Mouse (Mus musculus) spleen, adult 12 weeks (tissue): ENCODE measurements around the gene Gabbr2.

Experiments
- DNase-seq: peaks from one replicate; pipeline ENCODE4 v3.0.0; 2022; ENCODE audit warnings: low spot score

Gene Gabbr2

DNA sequence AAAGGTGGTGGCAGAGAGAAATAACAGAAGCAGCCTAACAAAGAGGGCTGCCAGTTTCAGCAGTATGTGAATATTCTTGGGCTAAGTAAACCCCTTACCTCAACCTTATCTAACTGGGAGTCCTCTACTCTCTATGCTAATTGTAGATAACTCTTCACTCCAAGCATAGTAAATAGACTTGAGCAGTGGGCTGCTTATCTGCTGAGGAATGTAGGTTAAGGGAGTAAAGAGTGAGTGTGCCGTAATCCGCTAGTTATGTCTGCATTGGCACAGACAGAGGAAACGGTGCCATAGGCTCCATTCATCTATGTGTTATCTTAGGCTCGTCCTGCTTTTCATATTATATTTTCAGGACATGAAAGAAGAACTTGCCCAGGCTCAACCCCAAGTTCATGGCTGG is 129.0 kb downstream of the Gabbr2 start:
- no peak for DNase-seq

- no peak for DNase-seq
Measured at GRCm38 (mm10) chr4:46860586-46860985, 131.1 kb downstream of the Gabbr2 start.

- no peak for DNase-seq
Measured at GRCm38 (mm10) chr4:46858899-46859298, 132.8 kb downstream of the Gabbr2 start.

- DNase-seq = no peak
Measured at GRCm38 (mm10) chr4:46856145-46856544, 135.5 kb downstream of the Gabbr2 start.

DNA sequence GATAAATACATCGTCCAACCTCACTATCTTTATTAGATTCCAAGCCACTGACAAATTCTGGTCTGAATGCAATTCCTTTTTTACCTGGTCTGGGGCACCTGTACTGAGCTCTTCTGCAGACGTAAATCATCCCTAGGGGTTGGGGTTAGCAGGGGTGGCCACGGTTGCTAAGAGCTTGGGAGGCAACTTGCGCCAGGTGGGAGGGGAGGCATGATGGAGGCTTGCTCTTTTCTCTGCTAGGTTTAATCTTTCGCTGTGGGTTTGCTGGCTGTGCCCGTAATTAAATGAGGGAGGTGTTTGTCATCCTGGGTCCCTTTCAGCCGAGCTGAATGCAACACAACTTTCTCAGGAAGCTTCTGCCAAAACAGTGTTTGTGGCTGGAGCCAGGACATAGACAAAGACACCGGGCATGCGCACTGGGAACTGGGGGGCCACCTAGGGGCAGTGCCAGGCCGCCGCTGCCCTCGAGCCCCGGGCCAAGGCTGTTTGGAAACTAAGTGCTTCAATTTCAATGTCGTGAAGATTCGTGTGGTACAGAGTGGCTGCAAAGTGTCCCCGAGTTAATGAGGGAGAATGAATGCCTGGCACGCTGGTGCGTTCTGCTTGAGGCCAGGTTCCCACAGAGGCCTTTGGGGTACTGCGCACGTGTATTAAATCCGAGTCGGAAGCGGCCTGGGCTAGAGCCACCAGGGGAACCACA is 136.8 kb downstream of the Gabbr2 start:
- no peak for DNase-seq

DNA sequence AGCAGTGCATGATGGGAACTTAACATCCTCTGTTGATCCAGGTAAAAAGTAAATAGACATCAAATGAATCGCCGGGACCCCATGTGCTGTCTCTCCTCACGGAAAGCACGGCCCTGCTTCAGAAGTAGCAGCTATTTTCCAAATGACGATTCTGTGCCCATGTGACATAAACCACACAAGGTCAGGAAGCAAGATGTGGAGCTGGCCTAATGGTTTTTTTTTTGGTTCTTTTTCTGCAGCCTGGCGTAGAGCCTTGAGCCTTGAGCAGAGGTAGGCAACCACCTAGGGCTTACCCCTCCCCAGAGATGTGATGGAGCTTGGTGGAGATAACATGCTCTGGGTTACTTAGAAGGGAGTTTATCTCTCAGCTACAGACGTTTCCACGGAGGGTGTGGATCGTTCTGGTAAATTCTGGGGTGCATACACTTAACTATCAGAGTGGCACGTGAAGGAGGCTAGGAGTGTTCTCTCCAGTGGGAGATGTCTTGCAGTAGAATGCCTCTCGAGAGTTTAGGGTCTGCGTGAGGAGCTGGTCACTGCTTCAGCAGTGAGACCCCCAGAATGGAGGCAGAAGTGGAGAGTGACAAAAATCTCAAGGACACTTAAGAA is 137.7 kb downstream of the Gabbr2 start:
- peak; percentile 58 for DNase-seq

- DNase-seq = no peak
Measured at GRCm38 (mm10) chr4:46847745-46848144, 143.9 kb downstream of the Gabbr2 start.

DNA sequence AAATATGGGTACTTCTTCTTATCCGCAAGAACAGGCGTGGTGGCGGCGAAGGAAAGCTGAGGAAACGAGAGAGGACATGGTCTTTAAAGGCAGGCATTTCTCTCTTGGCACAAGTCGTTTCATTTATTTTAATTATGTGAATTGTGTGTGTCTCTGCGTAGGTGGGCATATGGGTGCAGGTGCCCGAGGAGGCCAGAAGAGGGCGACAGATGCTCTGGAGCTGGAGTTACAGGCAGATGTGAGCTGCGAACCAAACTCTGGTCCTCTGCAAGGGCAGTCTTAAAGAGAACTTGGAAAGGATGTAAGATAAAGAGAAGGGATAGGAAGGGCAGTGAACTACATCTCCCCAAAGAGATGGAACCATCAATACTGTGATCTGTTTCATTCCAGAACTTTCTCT is 145.3 kb downstream of the Gabbr2 start:
- no peak for DNase-seq

GRCm38 (mm10) chr4:46844982-46845643 is 146.6 kb downstream of the Gabbr2 start:
- no peak for DNase-seq

DNA sequence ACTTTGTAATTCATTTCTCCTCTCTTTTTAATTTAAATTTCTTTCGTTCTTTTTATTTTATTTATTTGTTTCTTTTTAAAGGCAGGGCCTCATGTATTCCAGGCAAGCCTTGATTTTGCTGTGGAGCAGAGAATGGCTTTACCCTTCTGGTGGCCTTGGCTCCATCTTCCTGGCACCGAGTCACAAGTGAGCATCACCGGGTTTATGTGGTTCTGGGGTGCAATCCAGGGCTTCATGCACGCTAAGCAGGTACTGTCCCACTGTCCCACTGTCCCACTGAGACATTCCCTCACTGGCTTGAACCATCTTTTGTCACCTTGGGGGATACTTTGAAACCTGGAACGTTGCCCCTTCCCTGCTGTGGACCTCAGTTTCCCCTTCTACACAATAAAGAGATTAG is 147.1 kb downstream of the Gabbr2 start:
- no peak for DNase-seq

DNA sequence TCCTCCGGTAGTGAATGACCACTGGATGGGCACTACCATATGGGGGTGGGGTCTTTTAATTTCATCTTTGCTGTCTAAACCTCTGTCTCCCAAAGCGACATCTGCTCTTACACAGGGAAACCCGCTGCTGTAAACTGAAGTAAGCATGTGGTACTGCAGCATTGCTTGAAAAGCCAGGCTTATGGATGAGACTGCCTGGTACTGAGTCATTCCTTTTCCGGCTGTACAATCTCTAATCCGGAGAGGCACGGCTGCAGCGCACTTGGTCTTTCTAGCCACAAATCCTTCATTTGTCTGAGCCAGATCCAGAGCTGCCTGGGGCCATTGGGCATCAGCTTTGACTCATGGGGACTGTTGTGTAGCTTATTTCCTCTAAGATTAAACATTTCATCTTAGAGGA is 149.1 kb downstream of the Gabbr2 start:
- no peak for DNase-seq

GRCm38 (mm10) chr4:46840146-46840545 is 151.5 kb downstream of the Gabbr2 start:
- DNase-seq = no peak

DNA sequence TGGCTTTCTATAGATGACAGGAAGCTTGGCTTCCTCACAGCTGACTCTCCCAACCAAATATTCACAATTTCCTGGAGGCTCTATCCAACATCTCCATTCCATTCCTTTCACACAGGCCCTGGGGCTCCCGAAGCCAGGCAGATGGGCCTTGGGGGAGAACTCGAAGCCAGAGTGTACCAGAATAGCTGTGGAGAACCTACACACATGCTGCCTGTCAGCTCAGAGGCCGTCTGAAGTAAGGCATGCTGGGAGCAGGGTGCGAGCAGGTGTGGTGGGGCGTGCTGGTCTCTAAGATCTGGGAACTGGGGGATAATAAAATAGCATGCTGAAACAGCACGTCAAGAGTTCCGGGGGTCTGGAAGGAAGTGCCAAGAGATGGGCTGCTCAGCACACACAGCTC is 154.3 kb downstream of the Gabbr2 start:
- no peak for DNase-seq

DNA sequence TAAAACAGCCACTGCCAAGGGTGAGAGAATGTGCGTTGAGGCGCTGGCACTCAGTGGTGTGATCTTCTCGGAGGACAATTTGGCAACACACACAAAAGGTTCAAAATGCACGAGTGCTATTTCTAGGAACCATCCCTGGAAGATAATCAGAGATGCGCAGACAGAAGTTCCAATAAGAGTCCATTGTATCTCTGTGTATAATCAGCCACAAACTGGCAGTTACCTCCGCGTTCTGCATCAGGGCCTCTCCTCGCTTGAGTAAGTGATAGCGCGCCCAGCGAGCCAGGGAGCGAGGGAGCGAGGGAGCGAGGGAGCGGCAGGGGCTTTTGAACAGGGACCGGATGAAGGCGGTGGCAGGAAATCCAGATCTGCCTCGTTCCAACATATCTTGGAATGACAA is 155.6 kb downstream of the Gabbr2 start:
- no peak for DNase-seq

DNA sequence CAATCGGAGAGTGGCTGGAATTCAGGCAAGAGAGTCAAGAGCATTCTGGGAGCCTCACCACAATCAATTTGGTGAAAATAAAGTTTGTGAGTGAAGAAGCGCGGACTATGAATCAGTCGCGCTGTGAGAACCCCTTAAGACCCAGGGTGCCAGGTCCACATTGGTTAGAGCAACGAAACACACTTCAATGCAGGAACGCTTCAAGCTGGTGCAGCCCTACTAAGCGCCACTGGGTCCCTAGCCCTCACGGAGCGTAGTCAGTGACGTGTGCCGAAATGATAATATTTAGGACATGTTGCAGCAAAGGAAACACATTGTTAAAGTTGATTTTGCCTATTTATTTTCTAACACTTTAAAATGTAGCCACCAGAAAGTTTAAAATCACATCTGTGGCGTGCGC is 156.6 kb downstream of the Gabbr2 start:
- no peak for DNase-seq

- no peak for DNase-seq
Measured at GRCm38 (mm10) chr4:46832834-46833544, 158.7 kb downstream of the Gabbr2 start.

DNA sequence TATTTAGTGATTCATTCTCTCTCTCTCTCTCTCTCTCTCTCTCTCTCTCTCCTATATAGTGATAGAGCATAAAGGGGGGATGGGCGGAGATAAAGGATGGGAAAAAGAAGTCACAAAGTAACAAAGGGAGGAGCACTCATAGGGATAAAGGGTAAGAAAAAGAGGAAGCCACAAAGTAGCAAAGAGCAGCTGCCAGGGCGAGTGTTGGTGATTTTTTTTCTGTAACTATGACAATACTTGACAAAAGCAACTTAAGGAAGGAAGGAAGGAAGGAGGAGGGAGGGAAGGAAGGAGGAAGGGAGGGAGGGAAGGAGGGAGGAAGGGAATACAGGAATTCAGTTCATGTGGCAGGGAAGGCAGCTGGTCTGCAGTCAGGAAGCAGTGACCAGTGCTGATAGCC is 162.0 kb downstream of the Gabbr2 start:
- no peak for DNase-seq

DNA sequence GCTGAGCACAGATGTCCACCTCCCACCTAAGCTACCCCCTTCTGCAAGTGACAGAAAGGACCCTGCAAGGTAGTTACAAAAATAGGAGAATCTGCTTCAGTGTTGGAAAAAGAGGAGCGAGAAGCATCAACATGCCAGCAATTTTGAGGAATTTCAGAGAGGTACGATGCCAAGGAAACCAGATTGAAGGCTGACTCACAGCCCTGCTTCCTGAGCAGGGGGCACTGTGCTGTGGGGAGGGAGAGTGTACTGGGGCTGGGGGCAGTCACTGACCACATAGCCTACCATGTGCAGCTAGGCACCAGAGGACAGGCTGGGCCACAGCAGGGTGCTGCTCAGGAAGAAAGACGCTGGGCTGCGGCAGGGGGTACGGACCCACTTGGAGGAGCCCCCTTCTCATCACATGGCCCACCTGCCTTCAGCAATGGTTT is 163.5 kb downstream of the Gabbr2 start:
- DNase-seq = no peak

- no peak for DNase-seq
Measured at GRCm38 (mm10) chr4:46827471-46827870, 164.2 kb downstream of the Gabbr2 start.

- no peak for DNase-seq
Measured at GRCm38 (mm10) chr4:46825846-46826529, 165.7 kb downstream of the Gabbr2 start.

DNA sequence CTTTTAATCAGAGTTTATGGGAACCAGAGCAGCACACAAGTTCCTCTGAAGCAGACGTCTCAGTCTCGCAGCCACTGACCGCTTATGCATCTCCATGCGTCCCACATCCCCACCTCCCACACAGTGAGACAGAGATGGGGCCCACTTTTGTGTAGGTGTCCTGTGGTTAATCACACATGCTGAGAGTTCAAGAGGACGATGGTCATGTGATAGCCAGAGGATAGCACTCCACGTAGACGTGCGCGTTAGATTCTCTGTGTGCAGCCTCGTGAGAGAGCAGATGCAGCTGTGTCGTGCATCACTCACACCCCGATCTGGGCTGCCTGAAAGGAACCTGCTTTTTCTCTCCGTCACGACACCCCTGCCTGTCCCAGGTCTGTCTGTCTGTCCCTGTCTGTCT is 167.9 kb downstream of the Gabbr2 start:
- no peak for DNase-seq

DNA sequence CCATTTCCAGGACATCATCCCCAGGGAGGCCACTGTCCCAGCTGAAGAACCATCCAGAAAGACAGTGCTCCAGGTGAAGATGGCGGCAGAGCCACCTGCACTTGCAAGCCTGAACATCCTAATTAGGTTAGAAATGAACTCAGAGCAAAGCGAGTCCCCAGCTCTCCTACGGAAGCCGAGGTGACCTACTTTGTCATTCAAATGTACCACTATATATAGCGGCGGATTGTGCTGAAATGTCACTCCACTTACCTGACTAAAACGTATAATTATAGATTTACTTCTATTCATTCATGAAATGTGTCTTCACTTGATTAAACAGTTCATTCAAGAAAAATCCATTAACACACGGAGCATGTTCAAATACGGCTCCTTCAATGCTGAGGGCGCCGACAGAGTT is 170.0 kb downstream of the Gabbr2 start:
- DNase-seq = no peak
